Mouse (Mus musculus): ENCODE measurements around the gene Mospd2. TPM values are rescaled to one million over a fixed set of nuclear protein-coding genes. Genes with fewer than 3 reads are reported as not detected.
A peak's percentile ranks its signal among the peaks of the same experiment; 100 is the strongest.

The Mospd2 gene
- polyA plus RNA-seq (2016; fragmentation: Nextera tagmentation; extraction: Ambion mirVana): 11.9 and 12.8 TPM in 2 replicates

GRCm38 (mm10) chrX:164980193-164980775, at the start of gene Mospd2, which contains the start of gene Fancb:
TSS of gene Mospd2 (minus strand) at chrX:164980375.
TSS of gene Fancb (plus strand) at chrX:164980592.
- no peaks in the 10 kb centered on the region for H3K9me3 ChIP-seq
- peaks cover 56% of the 10 kb centered on the region for H3K27me3 ChIP-seq (ENCODE audit: poor library complexity, severe bottlenecking)
- H3K36me3 ChIP-seq (replicated peaks): no peaks in the 10 kb centered on the region; the same call in 1 of the 2 replicates
- peak; percentile 84 for DNase-seq (ENCODE audit: extremely low spot score, low spot score)
- 14% methylated on average over 26 of the region's 26 CpGs for WGBS
- H3K4me3 ChIP-seq: peak within 1 kb of the TSS; percentile 61
- peaks cover 11% of the 10 kb centered on the region for H3K4me1 ChIP-seq
- H3K27ac ChIP-seq: peak within 1 kb of the TSS; percentile 83

GRCm38 (mm10) chrX:165004779-165005324, 24.7 kb upstream of the Mospd2 start, which contains the start of gene Gm17604:
TSS of gene Gm17604 (minus strand) at chrX:165004829.
- peaks cover 65% of the 10 kb centered on the region for H3K27me3 ChIP-seq (ENCODE audit: poor library complexity, severe bottlenecking)

GRCm38 (mm10) chrX:165003141-165003540, 23.0 kb upstream of the Mospd2 start:
- no peak for DNase-seq (ENCODE audit: extremely low spot score, low spot score)
- H3K4me1 ChIP-seq: no peaks in the 10 kb centered on the region
- H3K4me3 ChIP-seq: no peak overlapping the region
- no peak overlapping the region for H3K27ac ChIP-seq
- WGBS: 41% methylated on average over 4 of the region's 4 CpGs
- no peaks in the 10 kb centered on the region for H3K36me3 ChIP-seq (replicated peaks)
- H3K9me3 ChIP-seq: no peaks in the 10 kb centered on the region
- H3K27me3 ChIP-seq (ENCODE audit: poor library complexity, severe bottlenecking): peaks cover 70% of the 10 kb centered on the region

More at GRCm38 (mm10) chrX:165004779-165005324, 24.7 kb upstream of the Mospd2 start, which contains the start of gene Gm17604:
- Histone ChIP-seq H3K27ac (no peak within 1 kb of the TSS), H3K4me1 (no peaks in the 10 kb centered on the region), H3K9me3 (no peaks in the 10 kb centered on the region), H3K4me3 (no peak within 1 kb of the TSS), H3K36me3 (replicated peaks) (no peaks in the 10 kb centered on the region)
- no peak for DNase-seq (ENCODE audit: extremely low spot score, low spot score)

- H3K4me3 ChIP-seq: peak overlapping the region; percentile 61
- H3K9me3 ChIP-seq: no peaks in the 10 kb centered on the region
- peaks cover 56% of the 10 kb centered on the region for H3K27me3 ChIP-seq (ENCODE audit: poor library complexity, severe bottlenecking)
- H3K36me3 ChIP-seq (replicated peaks): no peaks in the 10 kb centered on the region; the same call in 1 of the 2 replicates
- no peak for DNase-seq (ENCODE audit: extremely low spot score, low spot score)
- WGBS: 95% methylated on average over 2 of the region's 2 CpGs
- peaks cover 11% of the 10 kb centered on the region for H3K4me1 ChIP-seq
- H3K27ac ChIP-seq: no peak overlapping the region
Measured at GRCm38 (mm10) chrX:164978866-164979265, 1.3 kb downstream of the Mospd2 start.

- WGBS: 81% methylated on average over 3 of the region's 3 CpGs
- peaks cover 53% of the 10 kb centered on the region for H3K27me3 ChIP-seq (ENCODE audit: poor library complexity, severe bottlenecking)
- no peaks in the 10 kb centered on the region for H3K9me3 ChIP-seq
- H3K4me3 ChIP-seq: no peak overlapping the region
- no peak overlapping the region for H3K27ac ChIP-seq
- H3K4me1 ChIP-seq: no peaks in the 10 kb centered on the region
- DNase-seq (ENCODE audit: extremely low spot score, low spot score): no peak
- no peaks in the 10 kb centered on the region for H3K36me3 ChIP-seq (replicated peaks)
Measured at GRCm38 (mm10) chrX:164971206-164971605, 9.0 kb downstream of the Mospd2 start.

- H3K27ac ChIP-seq: no peak overlapping the region
- H3K4me3 ChIP-seq: no peak overlapping the region
- no peak for DNase-seq (ENCODE audit: extremely low spot score, low spot score)
- H3K27me3 ChIP-seq (ENCODE audit: poor library complexity, severe bottlenecking): peaks cover 61% of the 10 kb centered on the region
- H3K9me3 ChIP-seq: no peaks in the 10 kb centered on the region
- H3K36me3 ChIP-seq (replicated peaks): peaks cover 12% of the 10 kb centered on the region
- WGBS: 94% methylated on average over 3 of the region's 3 CpGs
- H3K4me1 ChIP-seq: no peaks in the 10 kb centered on the region
Measured at GRCm38 (mm10) chrX:164965750-164966448, 14.3 kb downstream of the Mospd2 start.

- Histone ChIP-seq H3K27ac (no peak overlapping the region), H3K9me3 (no peaks in the 10 kb centered on the region), H3K4me1 (no peaks in the 10 kb centered on the region), H3K4me3 (no peak overlapping the region), H3K36me3 (replicated peaks) (peaks cover 9% of the 10 kb centered on the region), H3K27me3 (ENCODE audit: poor library complexity, severe bottlenecking) (peaks cover 23% of the 10 kb centered on the region)
- DNase-seq (ENCODE audit: extremely low spot score, low spot score): no peak
- WGBS: 80% methylated on average over 5 of the region's 5 CpGs
Measured at GRCm38 (mm10) chrX:164952601-164953375, 27.4 kb downstream of the Mospd2 start.

GRCm38 (mm10) chrX:164951858-164952576, 28.2 kb downstream of the Mospd2 start:
- no peak overlapping the region for H3K27ac ChIP-seq
- no peaks in the 10 kb centered on the region for H3K4me1 ChIP-seq
- H3K36me3 ChIP-seq (replicated peaks): peaks cover 10% of the 10 kb centered on the region
- no peaks in the 10 kb centered on the region for H3K9me3 ChIP-seq
- H3K4me3 ChIP-seq: no peak overlapping the region
- DNase-seq (ENCODE audit: extremely low spot score, low spot score): no peak
- WGBS: 79% methylated on average over 11 of the region's 11 CpGs
- H3K27me3 ChIP-seq (ENCODE audit: poor library complexity, severe bottlenecking): peaks cover 23% of the 10 kb centered on the region

- Histone ChIP-seq H3K9me3 (no peaks in the 10 kb centered on the region), H3K4me3 (no peak overlapping the region), H3K36me3 (replicated peaks) (peaks cover 23% of the 10 kb centered on the region), H3K27me3 (ENCODE audit: poor library complexity, severe bottlenecking) (peaks cover 37% of the 10 kb centered on the region), H3K27ac (no peak overlapping the region), H3K4me1 (no peaks in the 10 kb centered on the region)
- WGBS: 92% methylated on average over 5 of the region's 5 CpGs
- DNase-seq (ENCODE audit: extremely low spot score, low spot score): no peak
Measured at GRCm38 (mm10) chrX:164941540-164941939, 38.6 kb downstream of the Mospd2 start.

- Histone ChIP-seq H3K27ac (no peak overlapping the region), H3K9me3 (no peaks in the 10 kb centered on the region), H3K4me3 (no peak overlapping the region), H3K4me1 (no peaks in the 10 kb centered on the region), H3K27me3 (ENCODE audit: poor library complexity, severe bottlenecking) (peaks cover 55% of the 10 kb centered on the region), H3K36me3 (replicated peaks) (no peaks in the 10 kb centered on the region)
- DNase-seq (ENCODE audit: extremely low spot score, low spot score): no peak
- 82% methylated on average over 3 of the region's 3 CpGs for WGBS
Measured at GRCm38 (mm10) chrX:164912993-164913392, 67.2 kb downstream of the Mospd2 start.

- H3K4me3 ChIP-seq: no peak overlapping the region
- WGBS: 78% methylated on average over 4 of the region's 4 CpGs
- peaks cover 53% of the 10 kb centered on the region for H3K27me3 ChIP-seq (ENCODE audit: poor library complexity, severe bottlenecking)
- no peaks in the 10 kb centered on the region for H3K9me3 ChIP-seq
- H3K4me1 ChIP-seq: no peaks in the 10 kb centered on the region
- H3K36me3 ChIP-seq (replicated peaks): no peaks in the 10 kb centered on the region
- DNase-seq (ENCODE audit: extremely low spot score, low spot score): no peak
- no peak overlapping the region for H3K27ac ChIP-seq
Measured at GRCm38 (mm10) chrX:164912186-164912585, 68.0 kb downstream of the Mospd2 start.

- DNase-seq (ENCODE audit: extremely low spot score, low spot score): no peak
- no peaks in the 10 kb centered on the region for H3K4me1 ChIP-seq
- H3K27me3 ChIP-seq (ENCODE audit: poor library complexity, severe bottlenecking): peaks cover 50% of the 10 kb centered on the region
- no peak overlapping the region for H3K4me3 ChIP-seq
- no peaks in the 10 kb centered on the region for H3K9me3 ChIP-seq
- H3K36me3 ChIP-seq (replicated peaks): no peaks in the 10 kb centered on the region
- no peak overlapping the region for H3K27ac ChIP-seq
- WGBS: 74% methylated on average over 2 of the region's 2 CpGs
Measured at GRCm38 (mm10) chrX:164901847-164902246, 78.3 kb downstream of the Mospd2 start.

All from forebrain, embryonic 10.5 days (tissue).